Mouse (Mus musculus) embryonic fibroblast, embryonic 13.5 days (primary cell): ENCODE results near the gene Bean1.

ENCODE experiments used
- CTCF ChIP-seq: IDR thresholded peaks from 2 replicates; pipeline ENCODE4 v1.5.1; 2011; ENCODE audit warnings: mild to moderate bottlenecking, control low read depth, low read length, moderate library complexity, borderline replicate concordance; ENCODE audit not compliant: insufficient read depth
- POLR2A ChIP-seq: IDR thresholded peaks from 2 replicates; pipeline ENCODE4 v1.6.1; 2011; ENCODE audit warnings: low read depth, mild to moderate bottlenecking, control low read depth, low read length, moderate library complexity

DNA sequence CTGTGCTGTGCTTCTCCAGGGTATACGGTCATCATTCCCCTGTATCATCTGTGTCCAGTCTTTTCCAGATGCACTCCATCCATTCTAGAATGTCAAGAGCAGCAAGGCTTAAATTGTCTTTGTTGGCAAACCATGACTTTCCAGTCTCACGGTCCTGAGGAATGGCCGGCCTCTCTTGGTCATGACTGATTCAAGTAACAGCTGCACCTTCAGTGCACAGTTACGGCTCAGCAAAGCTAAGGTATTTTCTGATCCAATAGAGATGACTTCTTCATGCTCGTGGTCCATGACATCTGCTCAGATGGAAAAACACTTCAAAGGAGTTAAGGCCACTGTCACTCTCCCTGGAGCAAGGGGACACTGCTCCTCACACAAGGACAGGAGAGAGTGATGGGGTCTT, 56.8 kb downstream of the Bean1 start:
- TF ChIP-seq CTCF (no peak), POLR2A (no peak)
